Mouse (Mus musculus): ENCODE data around the gene Zfp626.
"Not testable (repeated sequence)": the region's sequence is repeated elsewhere in the genome, so short reads cannot be mapped to it uniquely, and the experiment has no call there.

The Zfp626 gene

GRCm38 (mm10) chr7:27860396-27861235, 53.6 kb downstream of the Zfp626 start:
- DNase-seq, result peak; percentile 79

GRCm38 (mm10) chr7:27862578-27862977, 55.6 kb downstream of the Zfp626 start:
- not testable (repeated sequence) for DNase-seq
